Mouse (Mus musculus) adrenal gland, adult 10 weeks (tissue): ENCODE results near the gene Gm11985. TPM values are rescaled to one million over a fixed set of nuclear protein-coding genes. Genes with fewer than 3 reads are reported as not detected.

ENCODE experiments used
- polyA plus RNA-seq: library from polyadenylated mRNA; stranded (reverse); fragments of 350-450 nt; fragmentation: Illumina TruSeq; extraction: RNeasy Lipid Tissue Mini Kit (QIAGEN cat#74804); gene quantifications from one replicate; pipeline ENCODE4 v1.2.3, GENCODE M21; 2014; ENCODE audit warnings: low read depth, low replicate concordance

Gene Gm11985
- not detected for polyA plus RNA-seq

DNA sequence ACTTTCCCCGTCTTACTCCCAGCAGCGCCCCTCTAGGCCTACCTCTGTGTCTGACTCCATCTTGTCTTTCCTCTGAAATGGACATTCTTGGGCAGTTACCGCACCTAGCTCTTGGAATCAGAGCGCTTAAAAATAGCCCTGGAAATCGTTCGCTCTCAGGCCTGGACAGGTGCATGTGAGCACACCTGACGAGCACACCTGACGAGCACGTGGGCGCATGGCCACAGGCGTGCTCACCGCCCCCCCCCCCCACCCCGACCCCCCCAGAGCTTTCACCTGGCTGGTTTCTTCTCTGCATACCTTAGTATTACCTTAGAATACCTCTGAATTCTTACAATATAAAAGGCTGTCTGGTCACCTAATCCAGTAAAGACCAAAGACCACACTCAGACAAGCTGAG, at the start of gene Gm11985:
Gene Gm11985 (minus strand): TSS at position 101 of the 400 bp plus-strand sequence.

DNA sequence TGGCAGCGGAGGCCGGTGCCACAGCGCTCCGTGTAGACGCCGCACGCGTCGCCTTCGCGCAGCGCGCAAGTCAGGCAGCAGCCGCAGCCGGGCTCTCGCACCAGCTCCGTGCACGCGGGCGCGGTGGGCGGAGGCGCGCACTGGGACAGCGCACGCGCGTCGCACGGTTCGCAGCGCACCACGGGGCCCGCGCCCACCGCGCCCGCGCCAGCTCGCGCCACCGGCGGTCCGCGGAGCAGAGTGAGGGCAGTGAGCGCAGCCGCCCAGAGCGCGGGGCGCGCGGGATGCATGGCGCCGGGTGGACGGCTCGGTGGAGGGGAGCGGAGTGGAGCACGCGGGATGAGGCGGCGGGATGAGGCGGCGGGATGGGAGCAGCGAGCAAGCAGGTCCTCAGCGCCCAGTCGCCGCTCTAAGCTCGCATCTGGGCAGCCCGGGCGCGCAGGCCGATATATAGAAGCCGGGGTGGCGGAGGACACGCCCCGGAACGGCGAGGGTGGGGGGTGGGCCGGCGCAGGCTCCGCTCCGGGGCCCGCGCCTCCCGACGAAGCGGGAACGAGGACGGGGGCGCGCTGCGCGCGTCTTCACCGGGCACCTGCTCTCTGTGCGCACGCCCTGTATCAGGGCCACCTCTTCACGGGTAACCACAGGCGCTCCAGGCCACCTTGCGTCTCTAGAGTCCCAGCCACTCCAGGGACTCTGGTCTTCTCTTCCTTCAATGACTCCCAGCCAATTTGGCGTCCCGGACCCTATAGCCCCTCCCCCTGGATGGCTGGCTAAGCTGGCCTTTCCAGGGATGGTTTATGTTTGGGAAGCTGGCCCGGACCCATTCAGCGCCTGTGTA, 25.4 kb upstream of the Gm11985 start, which contains the start of gene Igfbp3:
Gene Igfbp3 (minus strand): TSS at position 423 of the 841 bp plus-strand sequence.

DNA sequence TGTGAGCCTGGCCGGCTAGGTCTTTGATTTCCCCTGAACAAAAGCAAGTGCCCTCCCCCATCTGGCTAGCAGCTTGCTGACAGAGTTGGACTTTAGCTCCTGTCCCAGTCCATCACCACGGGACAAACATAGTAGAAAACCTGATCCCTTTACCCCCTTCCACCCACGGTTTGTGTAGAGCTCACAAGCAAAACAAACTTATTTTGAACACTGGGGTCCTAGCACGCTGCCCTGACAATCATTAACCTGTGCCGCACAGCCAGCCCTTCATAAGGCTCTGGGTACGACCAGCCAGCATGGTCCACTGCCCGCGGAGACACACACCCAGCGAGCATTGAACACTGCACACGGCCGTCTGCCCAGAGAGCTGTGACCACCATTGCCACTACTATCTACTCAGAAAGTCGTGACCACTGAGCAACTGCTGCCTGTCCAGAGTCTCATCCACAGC, 9.1 kb upstream of the Gm11985 start, which contains the start of gene Igfbp1:
Gene Igfbp1 (plus strand): TSS at position 292 of the 451 bp plus-strand sequence.

Other genes with a start within 250 kb of the Gm11985 start
- 1.7 TPM for gene Adcy1, start 125.1 kb downstream of the Gm11985 start, polyA plus RNA-seq
- not detected for gene Igfbp1, start 9.2 kb upstream of the Gm11985 start, polyA plus RNA-seq
- gene Igfbp3, start 25.4 kb upstream of the Gm11985 start, polyA plus RNA-seq: 87.5 TPM